Mouse (Mus musculus) midbrain, embryonic 16.5 days (tissue): Measurements from ENCODE around the gene Mrpl35. TPM values are rescaled to one million over a fixed set of nuclear protein-coding genes. Genes with fewer than 3 reads are reported as not detected.

ENCODE experiments used
- ATAC-seq: fragments of 200-750 bp; cut with Nextera tagmentation; 2 replicates; pipeline ENCODE4 v1.8.0; 2017; ENCODE audit warnings: moderate TSS enrichment
- H3K27ac ChIP-seq: fragments of 300-500 bp; sonication (generic); 2 replicates; pipeline ENCODE4 v1.5.1; 2014; ENCODE audit warnings: mild to moderate bottlenecking, low read length, mixed read lengths
- H3K27me3 ChIP-seq: fragments of 300-500 bp; sonication (generic); 2 replicates; pipeline ENCODE4 v1.6.1; 2014; ENCODE audit warnings: low read depth, low read length, mixed read lengths; ENCODE audit not compliant: control insufficient read depth, insufficient read depth
- H3K36me3 ChIP-seq: fragments of 300-500 bp; sonication (generic); 2 replicates; pipeline ENCODE4 v1.6.1; 2014; ENCODE audit warnings: mild to moderate bottlenecking, low read length, moderate library complexity, mixed read lengths; ENCODE audit not compliant: control insufficient read depth, insufficient read depth
- H3K4me1 ChIP-seq: fragments of 300-500 bp; sonication (generic); 2 replicates; pipeline ENCODE4 v1.6.1; 2014; ENCODE audit warnings: mild to moderate bottlenecking, low read length, mixed read lengths; ENCODE audit not compliant: control insufficient read depth, insufficient read depth
- H3K4me2 ChIP-seq: fragments of 300-500 bp; sonication (generic); 2 replicates; pipeline ENCODE4 v1.6.1; 2014; ENCODE audit warnings: mild to moderate bottlenecking, low read length, mixed read lengths
- H3K4me3 ChIP-seq: fragments of 300-500 bp; sonication (generic); 2 replicates; pipeline ENCODE4 v1.5.1; 2014; ENCODE audit warnings: low read depth, mild to moderate bottlenecking, low read length, moderate library complexity, mixed read lengths
- H3K9ac ChIP-seq: fragments of 300-500 bp; sonication (generic); 2 replicates; pipeline ENCODE4 v1.6.1; 2014; ENCODE audit warnings: low read depth, low read length, mixed read lengths
- H3K9me3 ChIP-seq: fragments of 300-500 bp; sonication (generic); replicated peaks from 2 replicates; pipeline ENCODE4 v1.6.1; 2014; ENCODE audit warnings: mild to moderate bottlenecking, low read length, mixed read lengths; ENCODE audit not compliant: control insufficient read depth, poor library complexity, severe bottlenecking
- WGBS: fragments of 180-500 bp; shearing (Covaris S2); extraction: QIAGEN DNeasy Blood & Tissue Kit; methylation state at CpG from one replicate; pipeline ENCODE4 v1.1.7; 2014; 5-methylcytosine and 5-hydroxymethylcytosine counted together
- polyA plus RNA-seq: library from polyadenylated mRNA; unstranded; fragments of >200 nt; fragmentation: Nextera tagmentation; extraction: Ambion mirVana; gene quantifications from 2 replicates; pipeline ENCODE4 v1.2.1, GENCODE M21; 2015

Gene Mrpl35
- polyA plus RNA-seq, 1 experiment from 2014 or later = 39.4 TPM

DNA sequence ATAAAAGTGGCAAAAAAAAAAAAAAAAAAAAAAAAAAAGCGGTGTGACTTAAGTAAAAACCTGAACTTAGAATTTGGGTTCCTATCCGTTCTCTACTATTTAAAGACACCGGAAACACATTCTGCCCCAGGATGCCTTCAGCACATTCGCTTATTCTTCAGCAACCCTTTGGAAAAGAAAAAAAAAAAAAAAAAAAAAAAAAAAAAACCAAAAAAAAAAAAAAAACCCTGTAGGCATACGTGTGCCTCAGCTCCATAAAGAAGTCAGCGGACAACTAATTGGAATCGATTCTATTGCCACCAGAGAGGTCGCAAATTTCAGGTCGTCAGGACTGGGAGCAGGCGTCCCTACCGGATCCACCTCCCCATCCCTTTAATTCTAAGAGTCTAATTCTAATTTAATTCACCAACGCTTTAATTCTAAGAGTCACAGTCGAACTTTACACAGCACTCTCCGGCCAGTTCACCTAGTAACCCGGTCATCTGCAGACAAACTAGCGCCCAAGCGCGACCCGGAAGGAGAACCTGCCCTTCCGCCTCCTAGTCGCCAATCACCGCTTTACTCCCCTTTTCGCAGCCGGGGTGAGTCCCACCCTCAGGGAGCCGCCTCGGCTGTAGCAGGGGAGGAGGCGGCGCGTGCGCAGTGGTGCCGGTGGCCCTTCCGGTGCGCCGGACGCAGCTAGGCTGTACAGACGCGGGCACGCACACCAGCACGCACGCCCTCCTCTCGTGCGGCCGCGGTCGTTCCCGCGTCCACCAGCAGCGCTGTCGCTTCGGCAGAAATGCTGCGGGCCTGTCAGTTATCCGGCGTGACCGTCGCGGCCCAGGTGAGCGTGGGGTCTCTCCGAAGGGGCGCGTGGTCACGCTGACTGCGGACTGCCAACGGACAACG is 4.2 kb upstream of the Mrpl35 start, which contains the start of gene Immt:
Gene Immt (plus strand): TSS at position 642 of the 891 bp plus-strand sequence.
- Histone ChIP-seq H3K9me3 (no peaks in the 10 kb centered on the region), H3K36me3 (0 out of 2 replicates have a peak, but pooled peaks cover 2% of the 10 kb centered on the region), H3K4me3 (peak within 1 kb of the TSS; percentile 98), H3K27me3 (no peaks in the 10 kb centered on the region), H3K4me2 (peak within 1 kb of the TSS; percentile 81), H3K27ac (peak within 1 kb of the TSS; percentile 96), H3K9ac (peak within 1 kb of the TSS; percentile 89), H3K4me1 (peaks cover 18% of the 10 kb centered on the region)
- under 1% methylated on average over 64 of the region's 64 CpGs for whole genome bisulfite sequencing
- peak; percentile 99 for ATAC-seq

DNA sequence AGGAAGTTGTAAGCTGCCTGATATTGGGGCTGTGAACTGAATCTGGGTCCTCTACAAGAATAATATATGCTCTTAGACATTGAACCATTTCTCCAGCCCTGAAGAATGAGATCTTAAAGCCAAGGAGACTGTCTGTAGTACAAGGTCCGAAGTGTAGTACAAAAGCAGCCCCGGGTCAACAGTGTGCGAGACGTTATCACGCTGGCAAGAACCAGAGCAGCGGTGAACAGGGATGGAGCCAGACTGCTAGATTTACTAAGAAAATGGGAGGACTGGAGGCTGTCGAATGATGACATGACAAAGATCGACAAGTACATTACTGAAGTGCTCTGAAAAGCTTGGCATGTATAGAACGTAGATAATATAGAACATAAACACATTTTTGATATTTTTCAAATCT is 3.0 kb upstream of the Mrpl35 start:
- H3K27me3 ChIP-seq = no peaks in the 10 kb centered on the region
- H3K9me3 ChIP-seq = no peaks in the 10 kb centered on the region
- H3K4me3 ChIP-seq = no peak overlapping the region
- WGBS = 88% methylated on average over 9 of the region's 9 CpGs
- 0 out of 2 replicates have a peak, but pooled peaks cover under 1% of the 10 kb centered on the region for H3K36me3 ChIP-seq
- no peak overlapping the region for H3K9ac ChIP-seq
- H3K27ac ChIP-seq = no peak overlapping the region
- H3K4me2 ChIP-seq = no peak overlapping the region
- peaks cover 18% of the 10 kb centered on the region for H3K4me1 ChIP-seq
- ATAC-seq = no peak

GRCm38 (mm10) chr6:71823961-71824360 is 2.8 kb downstream of the Mrpl35 start:
- peak overlapping the region; percentile 55 for H3K4me3 ChIP-seq
- peak overlapping the region; percentile 75 for H3K4me2 ChIP-seq
- H3K9ac ChIP-seq = no peak overlapping the region
- no peaks in the 10 kb centered on the region for H3K27me3 ChIP-seq
- H3K9me3 ChIP-seq = no peaks in the 10 kb centered on the region
- 0 out of 2 replicates have a peak, but pooled peaks have one; percentile 6 for ATAC-seq
- no peak overlapping the region for H3K27ac ChIP-seq
- H3K36me3 ChIP-seq = no peaks in the 10 kb centered on the region
- H3K4me1 ChIP-seq = peaks cover 12% of the 10 kb centered on the region
- 34% methylated on average over 3 of the region's 3 CpGs for WGBS

- under 1% methylated on average over 19 of the region's 19 CpGs for WGBS
- Histone ChIP-seq H3K36me3 (peaks cover under 1% of the 10 kb centered on the region; the same call in 1 of the 2 replicates), H3K27ac (peak overlapping the region; percentile 55; the same call in 1 of the 2 replicates), H3K9me3 (no peaks in the 10 kb centered on the region), H3K9ac (peak overlapping the region; percentile 69), H3K4me3 (peak overlapping the region; percentile 55), H3K4me1 (peaks cover 12% of the 10 kb centered on the region), H3K4me2 (peak overlapping the region; percentile 75), H3K27me3 (no peaks in the 10 kb centered on the region)
- peak; percentile 94 for ATAC-seq
Measured at GRCm38 (mm10) chr6:71823488-71823887, 3.3 kb downstream of the Mrpl35 start.

DNA sequence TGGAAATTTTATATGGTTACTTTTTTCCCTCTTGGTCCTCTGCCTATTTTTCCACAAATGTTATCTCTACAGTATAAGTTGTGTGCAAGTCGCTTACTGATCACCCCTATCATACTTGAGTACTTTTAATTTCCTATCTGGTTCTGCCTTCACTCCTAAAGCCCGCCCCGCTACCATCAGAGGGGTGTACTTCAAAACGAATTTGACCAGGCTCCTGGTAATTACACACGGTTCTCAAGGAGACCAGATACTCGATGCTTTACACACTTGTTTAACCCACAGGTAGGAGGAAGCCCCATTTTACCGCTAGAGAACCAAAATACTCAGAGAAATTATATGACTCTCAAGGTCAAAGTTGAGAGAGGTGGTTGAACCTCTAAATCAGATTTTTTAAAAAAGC is 3.7 kb downstream of the Mrpl35 start:
- peak; percentile 73 for ATAC-seq
- H3K27me3 ChIP-seq = no peaks in the 10 kb centered on the region
- no peaks in the 10 kb centered on the region for H3K9me3 ChIP-seq
- peak overlapping the region; percentile 69 for H3K9ac ChIP-seq
- peak overlapping the region; percentile 55; the same call in 1 of the 2 replicates for H3K27ac ChIP-seq
- WGBS = 1% methylated on average over 7 of the region's 7 CpGs
- peaks cover 5% of the 10 kb centered on the region for H3K36me3 ChIP-seq
- peak overlapping the region; percentile 55 for H3K4me3 ChIP-seq
- peak overlapping the region; percentile 75 for H3K4me2 ChIP-seq
- H3K4me1 ChIP-seq = peaks cover 12% of the 10 kb centered on the region

DNA sequence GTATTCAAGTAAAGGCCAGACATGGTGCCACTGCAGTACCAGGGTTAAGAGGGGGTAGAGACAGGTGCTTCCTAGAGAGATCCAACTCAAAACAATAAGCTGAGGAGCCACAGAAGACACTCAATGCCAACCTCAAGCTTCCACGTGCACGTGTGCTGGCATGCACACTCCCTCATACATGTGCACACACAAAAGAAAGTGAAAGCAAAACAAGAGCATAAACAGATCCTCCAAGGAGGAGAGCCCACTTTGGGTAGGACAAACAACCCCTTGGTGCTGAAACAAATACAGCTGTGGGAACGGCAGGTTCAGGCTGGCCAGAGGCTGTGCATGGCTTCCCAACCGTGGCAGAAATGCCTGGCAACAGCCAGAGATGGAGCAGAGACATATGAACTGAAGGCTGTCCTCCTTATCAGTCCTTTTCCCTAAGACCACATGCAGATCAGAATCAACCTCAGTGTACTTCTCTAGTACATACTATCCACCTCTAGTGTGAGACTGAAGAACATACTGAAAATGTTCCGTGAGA is 6.9 kb downstream of the Mrpl35 start:
- Histone ChIP-seq H3K4me1 (peaks cover 12% of the 10 kb centered on the region), H3K4me3 (no peak overlapping the region), H3K27me3 (no peaks in the 10 kb centered on the region), H3K36me3 (peaks cover 23% of the 10 kb centered on the region), H3K9ac (no peak overlapping the region), H3K9me3 (no peaks in the 10 kb centered on the region), H3K4me2 (no peak overlapping the region), H3K27ac (no peak overlapping the region)
- WGBS = 82% methylated on average over 5 of the region's 5 CpGs
- ATAC-seq = no peak

GRCm38 (mm10) chr6:71812820-71813219 is 13.9 kb downstream of the Mrpl35 start:
- no peak for ATAC-seq
- H3K27me3 ChIP-seq = no peaks in the 10 kb centered on the region
- H3K4me1 ChIP-seq = no peaks in the 10 kb centered on the region
- no peak overlapping the region for H3K9ac ChIP-seq
- no peak overlapping the region for H3K27ac ChIP-seq
- H3K36me3 ChIP-seq = peaks cover 35% of the 10 kb centered on the region
- H3K9me3 ChIP-seq = no peaks in the 10 kb centered on the region
- WGBS = 92% methylated on average over 2 of the region's 2 CpGs
- H3K4me3 ChIP-seq = no peak overlapping the region
- H3K4me2 ChIP-seq = no peak overlapping the region

DNA sequence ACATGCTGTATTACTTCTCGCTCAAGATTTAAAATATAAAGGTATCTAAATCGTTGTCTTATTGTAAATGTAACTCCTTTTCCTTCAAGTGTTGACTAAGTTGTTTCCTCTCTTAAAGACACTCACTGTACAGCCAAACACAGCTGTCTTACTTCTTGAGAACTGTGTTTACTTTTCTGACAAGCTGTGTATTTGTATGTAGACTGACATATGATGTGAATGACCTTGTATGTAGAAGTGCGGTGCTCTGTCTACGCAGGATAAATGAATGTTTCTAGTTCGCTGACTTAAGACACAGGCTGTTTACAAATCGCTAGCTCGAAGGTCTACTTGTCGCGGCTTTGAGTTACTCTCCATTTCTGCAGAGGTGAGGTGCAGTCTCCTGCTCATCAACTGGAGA is 16.9 kb downstream of the Mrpl35 start:
- ATAC-seq = no peak
- Histone ChIP-seq H3K4me2 (no peak overlapping the region), H3K9me3 (no peaks in the 10 kb centered on the region), H3K27ac (no peak overlapping the region), H3K27me3 (no peaks in the 10 kb centered on the region), H3K36me3 (peaks cover 19% of the 10 kb centered on the region), H3K4me1 (no peaks in the 10 kb centered on the region), H3K4me3 (no peak overlapping the region), H3K9ac (no peak overlapping the region)
- WGBS = 97% methylated on average over 9 of the region's 9 CpGs

DNA sequence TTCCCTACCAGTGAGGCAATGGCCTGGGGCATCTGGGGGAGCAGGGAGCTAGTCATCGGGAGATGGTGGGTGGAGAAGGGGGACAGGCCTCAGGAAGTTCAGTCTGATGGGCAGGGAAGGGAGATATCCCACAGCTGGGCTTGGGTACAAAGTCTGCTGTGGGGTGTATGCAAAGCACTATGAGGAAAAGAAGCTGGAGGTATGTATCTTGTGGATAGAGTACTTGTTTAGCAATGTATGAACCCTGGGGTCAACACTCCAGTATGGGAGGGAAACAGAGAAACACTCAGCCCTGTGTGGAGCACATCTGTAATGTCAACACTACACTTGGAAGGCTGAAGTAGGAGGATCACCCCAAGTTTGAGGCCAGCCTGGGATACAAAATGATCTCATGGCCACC is 20.1 kb downstream of the Mrpl35 start:
- no peak for ATAC-seq
- Histone ChIP-seq H3K4me2 (no peak overlapping the region), H3K36me3 (peaks cover 15% of the 10 kb centered on the region), H3K27me3 (no peaks in the 10 kb centered on the region), H3K4me3 (no peak overlapping the region), H3K27ac (no peak overlapping the region), H3K9ac (no peak overlapping the region), H3K9me3 (no peaks in the 10 kb centered on the region), H3K4me1 (no peaks in the 10 kb centered on the region)
- WGBS = 86% methylated on average over 1 of the region's 1 CpGs
